Mouse (Mus musculus) megakaryocyte, embryonic 14.5 days (primary cell): Measurements from ENCODE around the gene Camsap1.

ENCODE experiments used
- FLI1 ChIP-seq: IDR thresholded peaks from 2 replicates; pipeline ENCODE4 v1.6.1; 2012; ENCODE audit warnings: low read length, inconsistent platforms, mixed read lengths
- GATA1 ChIP-seq: IDR thresholded peaks from 3 replicates; pipeline ENCODE4 v1.6.1; 2012; ENCODE audit warnings: mixed read lengths, low read length, inconsistent platforms, borderline replicate concordance

DNA sequence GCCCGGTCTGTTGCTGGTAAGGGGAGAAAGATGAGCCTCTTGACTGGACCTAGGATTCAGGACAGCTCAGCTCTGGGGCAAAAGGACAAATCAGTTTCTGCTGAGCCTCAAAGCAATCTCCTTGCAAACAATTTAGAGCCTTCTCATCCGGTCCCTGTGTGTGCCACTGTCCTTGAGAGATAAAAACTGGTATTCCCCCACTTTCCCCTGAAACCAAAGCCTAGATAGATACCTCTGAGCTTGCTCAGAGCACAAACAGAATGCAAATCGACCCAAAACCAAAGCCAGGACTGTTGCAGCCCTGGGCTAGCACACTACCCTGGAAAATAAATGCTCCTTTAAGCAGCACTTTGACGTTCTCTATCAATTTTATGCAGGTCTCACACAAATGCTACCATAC, 4.1 kb downstream of the Camsap1 start:
- no peak for TF ChIP-seq GATA1
- TF ChIP-seq FLI1: no peak
